Mouse (Mus musculus): ENCODE data around the gene Exosc1. TPM values are rescaled to one million over a fixed set of nuclear protein-coding genes. Genes with fewer than 3 reads are reported as not detected.

Gene Exosc1
- polyA plus RNA-seq, 1 experiment from 2014 or later = 47.1 TPM

- Histone ChIP-seq H3K4me3 (peak overlapping the region; percentile 97), H3K9ac (peak overlapping the region; percentile 100), H3K36me3 (peaks cover 40% of the 10 kb centered on the region), H3K4me2 (peak overlapping the region; percentile 90), H3K27me3 (replicated peaks) (no peaks in the 10 kb centered on the region), H3K27ac (replicated peaks) (peak overlapping the region; percentile 97), H3K9me3 (no peaks in the 10 kb centered on the region), H3K4me1 (peaks cover 33% of the 10 kb centered on the region)
- ATAC-seq (ENCODE audit: extremely low read depth, insufficient number of reproducible peaks, low FRiP score, low TSS enrichment) = peak; percentile 29; the same call in 1 of the 2 replicates
- under 1% methylated on average over 48 of the region's 53 CpGs for WGBS
Measured at GRCm38 (mm10) chr19:41912121-41913080, 20.8 kb downstream of the Exosc1 start.

- Histone ChIP-seq H3K27me3 (replicated peaks) (no peaks in the 10 kb centered on the region), H3K9me3 (no peaks in the 10 kb centered on the region), H3K4me1 (peaks cover 43% of the 10 kb centered on the region), H3K4me2 (peak within 1 kb of the TSS; percentile 90), H3K36me3 (peaks cover 30% of the 10 kb centered on the region), H3K27ac (replicated peaks) (peak within 1 kb of the TSS; percentile 97), H3K4me3 (peak within 1 kb of the TSS; percentile 97), H3K9ac (peak within 1 kb of the TSS; percentile 100)
- WGBS = 5% methylated on average over 54 of the region's 54 CpGs
- ATAC-seq (ENCODE audit: extremely low read depth, insufficient number of reproducible peaks, low FRiP score, low TSS enrichment) = peak; percentile 89
Measured at GRCm38 (mm10) chr19:41911178-41912073, 21.8 kb downstream of the Exosc1 start, which contains the start of gene Pgam1. Gene Pgam1 (plus strand): TSS chr19:41911923.

GRCm38 (mm10) chr19:41910396-41910795 lies 22.8 kb downstream of the Exosc1 start:
- no peak for ATAC-seq (ENCODE audit: extremely low read depth, insufficient number of reproducible peaks, low FRiP score, low TSS enrichment)
- Histone ChIP-seq H3K4me3 (no peak overlapping the region), H3K27ac (replicated peaks) (no peak overlapping the region), H3K9me3 (no peaks in the 10 kb centered on the region), H3K4me2 (no peak overlapping the region), H3K27me3 (replicated peaks) (no peaks in the 10 kb centered on the region), H3K9ac (no peak overlapping the region), H3K36me3 (peaks cover 21% of the 10 kb centered on the region), H3K4me1 (peaks cover 47% of the 10 kb centered on the region)
- WGBS = 73% methylated on average over 2 of the region's 2 CpGs

GRCm38 (mm10) chr19:41908736-41909135 lies 24.5 kb downstream of the Exosc1 start:
- ATAC-seq (ENCODE audit: extremely low read depth, insufficient number of reproducible peaks, low FRiP score, low TSS enrichment) = no peak
- no peak overlapping the region for H3K4me3 ChIP-seq
- H3K27ac ChIP-seq (replicated peaks) = no peak overlapping the region
- no peak overlapping the region for H3K4me2 ChIP-seq
- H3K27me3 ChIP-seq (replicated peaks) = no peaks in the 10 kb centered on the region
- H3K4me1 ChIP-seq = peaks cover 31% of the 10 kb centered on the region
- 0 out of 2 replicates have a peak, but pooled peaks cover 5% of the 10 kb centered on the region for H3K36me3 ChIP-seq
- no peaks in the 10 kb centered on the region for H3K9me3 ChIP-seq
- 86% methylated on average over 3 of the region's 3 CpGs for WGBS
- no peak overlapping the region for H3K9ac ChIP-seq

DNA sequence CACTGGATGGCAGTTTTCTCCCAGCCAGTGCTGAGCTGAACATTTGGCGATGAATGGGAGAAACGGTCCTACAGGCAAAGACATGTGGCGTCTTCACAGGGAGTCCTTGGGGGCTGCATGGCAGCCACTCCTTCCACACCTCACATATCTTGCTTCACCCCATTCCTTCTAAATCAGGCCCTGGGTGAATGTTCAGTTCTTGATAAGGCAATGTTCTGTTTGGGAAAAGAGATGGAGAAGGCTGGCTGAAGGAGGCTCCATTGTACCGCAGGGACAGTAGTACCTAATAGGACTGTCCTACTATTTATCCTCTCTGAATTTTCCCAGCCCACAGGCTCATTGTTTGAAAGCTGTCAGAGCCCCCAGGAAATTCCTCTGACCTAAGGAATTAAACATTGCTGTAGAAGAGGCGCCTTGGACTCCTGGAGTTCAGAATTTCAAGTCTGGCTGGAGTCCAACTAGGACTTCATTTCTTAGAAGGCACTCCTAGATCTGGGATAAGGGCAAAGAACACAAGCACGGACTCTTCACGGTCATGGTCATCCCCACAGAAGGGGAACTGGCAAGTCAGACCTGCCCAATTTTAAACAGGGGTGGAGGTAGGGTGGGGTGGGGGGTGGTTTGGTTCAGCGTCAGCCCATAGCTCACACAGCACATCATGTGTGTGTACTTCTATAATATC lies 26.0 kb downstream of the Exosc1 start:
- no peaks in the 10 kb centered on the region for H3K27me3 ChIP-seq (replicated peaks)
- H3K36me3 ChIP-seq = no peaks in the 10 kb centered on the region
- peaks cover 27% of the 10 kb centered on the region for H3K4me1 ChIP-seq
- no peak overlapping the region for H3K9ac ChIP-seq
- no peaks in the 10 kb centered on the region for H3K9me3 ChIP-seq
- H3K27ac ChIP-seq (replicated peaks) = no peak overlapping the region
- 0 out of 2 replicates have a peak overlapping the region, but pooled peaks have one; percentile 4 for H3K4me2 ChIP-seq
- no peak overlapping the region for H3K4me3 ChIP-seq
- no peak for ATAC-seq (ENCODE audit: extremely low read depth, insufficient number of reproducible peaks, low FRiP score, low TSS enrichment)
- 29% methylated on average over 8 of the region's 8 CpGs for WGBS

DNA sequence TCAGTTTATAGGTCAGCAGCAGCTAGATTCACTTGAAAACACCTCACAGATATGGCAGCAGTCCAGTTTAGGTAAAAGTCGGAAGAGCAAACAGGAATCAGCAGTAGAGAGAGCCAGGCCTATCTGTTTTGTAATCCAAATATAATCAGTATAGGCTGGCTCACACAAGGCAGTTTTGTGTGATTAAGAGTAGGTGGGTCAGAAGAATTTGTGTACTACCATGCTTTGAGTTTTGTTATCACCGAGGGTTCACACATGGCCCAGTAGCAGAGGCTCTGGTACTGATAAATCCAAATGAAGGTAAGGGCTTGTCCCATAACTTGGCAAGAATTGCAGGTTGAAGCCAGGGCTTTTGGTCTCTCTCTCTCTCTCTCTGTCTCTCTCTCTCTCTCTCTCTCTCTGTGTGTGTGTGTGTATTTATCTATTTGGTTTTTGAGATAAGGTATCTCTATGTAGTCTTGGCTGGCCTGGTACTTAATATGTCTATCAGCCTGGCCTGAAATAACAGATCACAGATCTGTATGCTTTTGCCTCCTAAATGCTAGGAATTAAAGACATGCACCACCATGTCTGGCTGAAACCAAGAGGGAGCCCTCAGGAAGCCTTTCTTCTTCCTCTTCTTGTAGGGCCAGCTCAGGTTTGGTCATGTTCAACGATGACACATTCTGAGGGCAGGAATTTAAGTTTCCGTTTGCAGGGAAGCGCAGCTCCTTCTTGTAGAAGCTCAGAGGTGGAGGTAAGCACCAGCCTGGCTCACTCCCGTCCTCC lies 26.7 kb downstream of the Exosc1 start:
- Histone ChIP-seq H3K27ac (replicated peaks) (no peak overlapping the region), H3K27me3 (replicated peaks) (no peaks in the 10 kb centered on the region), H3K4me3 (no peak overlapping the region), H3K4me2 (no peak overlapping the region), H3K4me1 (peaks cover 34% of the 10 kb centered on the region), H3K36me3 (no peaks in the 10 kb centered on the region), H3K9ac (no peak overlapping the region), H3K9me3 (no peaks in the 10 kb centered on the region)
- WGBS = 27% methylated on average over 6 of the region's 6 CpGs
- no peak for ATAC-seq (ENCODE audit: extremely low read depth, insufficient number of reproducible peaks, low FRiP score, low TSS enrichment)

GRCm38 (mm10) chr19:41905246-41905645 lies 28.0 kb downstream of the Exosc1 start:
- no peak overlapping the region for H3K4me2 ChIP-seq

GRCm38 (mm10) chr19:41902848-41903593 lies 30.2 kb downstream of the Exosc1 start:
- Histone ChIP-seq H3K9ac (no peak overlapping the region), H3K4me1 (peaks cover 36% of the 10 kb centered on the region), H3K9me3 (no peaks in the 10 kb centered on the region), H3K4me3 (no peak overlapping the region), H3K4me2 (no peak overlapping the region), H3K36me3 (no peaks in the 10 kb centered on the region), H3K27ac (replicated peaks) (no peak overlapping the region), H3K27me3 (replicated peaks) (no peaks in the 10 kb centered on the region)
- no peak for ATAC-seq (ENCODE audit: extremely low read depth, insufficient number of reproducible peaks, low FRiP score, low TSS enrichment)
- 62% methylated on average over 10 of the region's 10 CpGs for WGBS

More at GRCm38 (mm10) chr19:41905246-41905645, 28.0 kb downstream of the Exosc1 start:
- Histone ChIP-seq H3K36me3 (no peaks in the 10 kb centered on the region), H3K9me3 (no peaks in the 10 kb centered on the region), H3K9ac (no peak overlapping the region), H3K4me3 (no peak overlapping the region), H3K27ac (replicated peaks) (no peak overlapping the region), H3K4me1 (peaks cover 36% of the 10 kb centered on the region), H3K27me3 (replicated peaks) (no peaks in the 10 kb centered on the region)
- 91% methylated on average over 2 of the region's 2 CpGs for WGBS
- ATAC-seq (ENCODE audit: extremely low read depth, insufficient number of reproducible peaks, low FRiP score, low TSS enrichment) = no peak

GRCm38 (mm10) chr19:41901696-41902095 lies 31.5 kb downstream of the Exosc1 start:
- Histone ChIP-seq H3K9me3 (no peaks in the 10 kb centered on the region), H3K4me3 (no peak overlapping the region), H3K9ac (no peak overlapping the region), H3K36me3 (no peaks in the 10 kb centered on the region), H3K27me3 (replicated peaks) (no peaks in the 10 kb centered on the region), H3K27ac (replicated peaks) (peak overlapping the region; percentile 63), H3K4me2 (no peak overlapping the region), H3K4me1 (peaks cover 23% of the 10 kb centered on the region)
- WGBS = 24% methylated on average over 2 of the region's 2 CpGs
- ATAC-seq (ENCODE audit: extremely low read depth, insufficient number of reproducible peaks, low FRiP score, low TSS enrichment) = no peak

Data from heart, embryonic 13.5 days (tissue).